Comparison of ENCODE assay signal across 11 mouse cellular contexts in genomic region chr3:35929831-35930230, GRCm38 (mm10). TPM values are rescaled to one million over a fixed set of nuclear protein-coding genes. Genes with fewer than 3 reads are reported as not detected.
DNase-seq lines count a peak whose midpoint lies in the region; ATAC-seq and TF ChIP-seq lines count a peak whose summit lies in the region.
"Had no signal": no experiment of that assay in that cellular context is flagged by ENCODE, and none has a peak within 500 bp of the region (broad histone marks: within the 10 kb centered on the region; RNA-seq: fewer than 3 reads in every experiment).

No protein-coding gene starts in this region.

- no peaks in the 10 kb centered on the region for H3K36me3 ChIP-seq in heart, embryonic 12.5 days
- H3K36me3 ChIP-seq in thymus, adult 2 months (ENCODE audit: control insufficient read depth, insufficient read depth, low read length), result no peaks in the 10 kb centered on the region
- H3K36me3 ChIP-seq in forebrain, embryonic 14.5 days (ENCODE audit: control insufficient read depth, insufficient read depth, low read length), result no peaks in the 10 kb centered on the region
- H3K36me3 ChIP-seq: stomach, embryonic 15.5 days had no signal

- TF ChIP-seq POLR2A in thymus, adult 2 months (IDR thresholded peaks at IDR 0.05; ENCODE audit: control insufficient read depth, extremely low read depth, insufficient read depth, low read length, poor library complexity), result no peak

- peaks cover 38% of the 10 kb centered on the region for H3K4me1 ChIP-seq in heart, embryonic 12.5 days (replicated peaks)
- H3K4me1 ChIP-seq in thymus, adult 2 months (replicated peaks; ENCODE audit: control insufficient read depth, insufficient read depth, low read length), result peaks cover 4% of the 10 kb centered on the region
- H3K4me1 ChIP-seq in forebrain, embryonic 14.5 days (ENCODE audit: control insufficient read depth, insufficient read depth, low read length), result peaks cover 13% of the 10 kb centered on the region

- no peaks in the 10 kb centered on the region for H3K27me3 ChIP-seq in heart, embryonic 12.5 days (replicated peaks)
- H3K27me3 ChIP-seq in thymus, adult 2 months (ENCODE audit: control insufficient read depth, insufficient read depth, low read length), result no peaks in the 10 kb centered on the region
- no peaks in the 10 kb centered on the region for H3K27me3 ChIP-seq in forebrain, embryonic 14.5 days (replicated peaks; ENCODE audit: control insufficient read depth, insufficient read depth, low read length)
- H3K27me3 ChIP-seq: stomach, embryonic 15.5 days had no signal

- no peak for ATAC-seq in heart, embryonic 12.5 days (ENCODE audit: insufficient number of reproducible peaks, low FRiP score)
- ATAC-seq in forebrain, embryonic 14.5 days, result no peak

- H3K4me3 ChIP-seq in heart, embryonic 12.5 days, result no peak overlapping the region
- H3K4me3 ChIP-seq in thymus, adult 2 months (ENCODE audit: control insufficient read depth, insufficient read depth, low read length), result no peak overlapping the region
- no peak overlapping the region for H3K4me3 ChIP-seq in forebrain, embryonic 14.5 days (ENCODE audit: low read depth, low read length)
- H3K4me3 ChIP-seq: stomach, embryonic 15.5 days had no signal

- H3K27ac ChIP-seq in heart, embryonic 12.5 days (ENCODE audit: poor library complexity, severe bottlenecking), result 0 out of 2 replicates have a peak overlapping the region, but pooled peaks have one; percentile 27
- H3K27ac ChIP-seq in thymus, adult 2 months (ENCODE audit: control insufficient read depth, insufficient read depth, low read length), result no peak overlapping the region; the same call in 1 of the 2 replicates
- no peak overlapping the region for H3K27ac ChIP-seq in forebrain, embryonic 14.5 days (ENCODE audit: low read depth, low read length)
- H3K27ac ChIP-seq: stomach, embryonic 15.5 days had no signal

- intact Hi-C loops in heart, postnatal 25 days (cut with DNase I), result loop anchor here (5.0 kb wide), 2 partner anchors 67 to 178 kb away; partner anchors contain the start of gene Atp11b

- no peak for TF ChIP-seq CTCF in thymus, adult 2 months (IDR thresholded peaks at IDR 0.05; ENCODE audit: borderline replicate concordance, control insufficient read depth, extremely low read depth, insufficient read depth, low read length, poor library complexity)

- no peaks in the 10 kb centered on the region for H3K9me3 ChIP-seq in heart, embryonic 12.5 days (replicated peaks)
- no peaks in the 10 kb centered on the region for H3K9me3 ChIP-seq in forebrain, embryonic 14.5 days (replicated peaks; ENCODE audit: control insufficient read depth, low read length)
- H3K9me3 ChIP-seq: stomach, embryonic 15.5 days had no signal

- peak overlapping the region; percentile 24; the same call in 1 of the 2 replicates for H3K9ac ChIP-seq in heart, embryonic 12.5 days
- no peak overlapping the region for H3K9ac ChIP-seq in forebrain, embryonic 14.5 days (ENCODE audit: low read length)
- H3K9ac ChIP-seq: stomach, embryonic 15.5 days had no signal

- no peak for DNase-seq in heart, postnatal 25 days (ENCODE audit: low spot score)
- peak; percentile 13 for DNase-seq in thymus, adult 2 months
- no peak for DNase-seq in thymus, postnatal 36 days
- peak; percentile 48 for DNase-seq in induced T-regulatory cell, adult 2 months (ENCODE audit: low read depth)
- peak; percentile 72 for DNase-seq in testis, postnatal 14 days (ENCODE audit: low spot score)
- DNase-seq in forebrain, embryonic 14.5 days (ENCODE audit: low spot score), result no peak
- no peak for DNase-seq in kidney, postnatal 4 days
- DNase-seq: adrenal gland, adult 8-10 months; cerebellum, adult 9-10 months had no signal

- 18% methylated on average over 8 of the region's 8 CpGs for WGBS in heart, embryonic 12.5 days
- WGBS in thymus, adult 2 months, result 3% methylated on average over 8 of the region's 8 CpGs
- 76% methylated on average over 8 of the region's 8 CpGs for WGBS in forebrain, embryonic 14.5 days

- peak overlapping the region; percentile 48 for H3K4me2 ChIP-seq in heart, embryonic 12.5 days
- no peak overlapping the region for H3K4me2 ChIP-seq in forebrain, embryonic 14.5 days (ENCODE audit: low read length)
- H3K4me2 ChIP-seq: stomach, embryonic 15.5 days had no signal

RNA-seq across cellular contexts. Expression of gene Dcun1d1, which starts 7.4 kb away (rescaled TPM):
- polyA plus RNA-seq in heart, embryonic 12.5 days (2016; fragmentation: Nextera tagmentation; extraction: Ambion mirVana), result 80.5 and 82.6 TPM in 2 replicates
- 10 to 100 TPM; 55.8 to 59.2 TPM for total RNA-seq in heart, postnatal 25 days (2021)
- 5.0 and 6.2 TPM in 2 replicates for polyA plus RNA-seq in thymus, adult 2 months (2012; rRNA removed)
- polyA plus RNA-seq in forebrain, embryonic 14.5 days (2014; fragmentation: Nextera tagmentation; extraction: Ambion mirVana), result 103 and 121 TPM in 2 replicates

Comparison
In these comparisons a context has a peak if more than half of its experiments do, and no peak if none do; other contexts are left out.
1. DNase-seq: peak in thymus, adult 2 months (single experiment), induced T-regulatory cell, adult 2 months (single experiment) and testis, postnatal 14 days (single experiment); none in heart, postnatal 25 days (single experiment), thymus, postnatal 36 days (0 of 2), forebrain, embryonic 14.5 days (single experiment) and kidney, postnatal 4 days (0 of 2).
2. RNA of gene Dcun1d1, which starts 7.4 kb away (polyA plus RNA-seq): 103 to 121 TPM in forebrain, embryonic 14.5 days and 80.5 to 82.6 TPM in heart, embryonic 12.5 days; 5.0 to 6.2 TPM in thymus, adult 2 months; every median in the first group is over 10 times any median in the second.